Mouse (Mus musculus) ZHBTc4 (cell line): ENCODE measurements around the gene Ankrd65.
"Not testable (repeated sequence)": the region's sequence is repeated elsewhere in the genome, so short reads cannot be mapped to it uniquely, and the experiment has no call there.

Experiments used
- DNase-seq: peaks from one replicate; pipeline ENCODE4 v3.0.0-alpha.2; 2011; ENCODE audit warnings: low read depth, low spot score

Gene Ankrd65

DNA sequence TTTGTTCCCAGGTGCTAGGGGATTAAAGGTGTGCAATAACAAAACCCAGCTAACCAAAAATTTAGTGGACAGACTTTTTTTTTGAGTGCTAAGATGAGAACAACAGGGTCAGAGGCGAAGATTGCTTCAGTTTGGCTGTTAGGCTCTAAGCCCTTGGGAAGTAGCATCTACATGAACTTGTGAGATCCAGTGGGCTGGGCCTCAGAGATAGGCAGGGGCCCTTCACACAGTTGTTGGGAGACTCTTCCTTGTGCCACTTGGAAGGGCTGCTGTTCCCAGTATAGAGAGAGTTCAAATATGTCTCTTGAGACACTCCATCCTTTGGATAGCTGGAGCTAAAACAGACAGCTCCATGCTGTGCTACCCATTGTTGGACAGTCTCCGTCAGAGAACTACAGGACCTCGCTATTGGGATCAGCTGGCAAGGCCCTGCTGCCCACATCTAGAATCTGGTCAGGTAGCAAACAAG lies at the start of gene Ankrd65:
Gene Ankrd65, plus strand, starts transcription at position 419 of the 469 bp plus-strand sequence.
- no peak for DNase-seq

DNA sequence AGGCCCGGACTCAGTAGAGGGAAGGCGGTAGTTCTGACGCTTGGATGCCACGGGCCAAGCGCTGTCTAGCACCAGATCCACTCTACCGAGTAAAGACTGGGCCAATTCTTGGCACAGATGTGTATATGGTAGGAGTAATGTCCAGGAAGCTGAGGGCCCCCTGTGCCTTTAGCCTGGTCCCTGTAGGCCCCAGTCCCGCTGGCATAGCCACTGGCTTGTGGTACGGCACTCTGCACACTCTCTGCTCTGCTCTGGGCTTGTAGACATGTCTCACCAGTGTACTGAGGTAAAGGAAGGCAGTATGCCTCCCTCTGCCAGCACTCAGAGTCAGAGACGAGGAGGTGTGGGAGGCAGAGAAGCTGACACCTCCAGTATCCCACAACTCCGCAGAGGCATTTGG lies 49.6 kb upstream of the Ankrd65 start:
- not testable (repeated sequence) for DNase-seq

DNA sequence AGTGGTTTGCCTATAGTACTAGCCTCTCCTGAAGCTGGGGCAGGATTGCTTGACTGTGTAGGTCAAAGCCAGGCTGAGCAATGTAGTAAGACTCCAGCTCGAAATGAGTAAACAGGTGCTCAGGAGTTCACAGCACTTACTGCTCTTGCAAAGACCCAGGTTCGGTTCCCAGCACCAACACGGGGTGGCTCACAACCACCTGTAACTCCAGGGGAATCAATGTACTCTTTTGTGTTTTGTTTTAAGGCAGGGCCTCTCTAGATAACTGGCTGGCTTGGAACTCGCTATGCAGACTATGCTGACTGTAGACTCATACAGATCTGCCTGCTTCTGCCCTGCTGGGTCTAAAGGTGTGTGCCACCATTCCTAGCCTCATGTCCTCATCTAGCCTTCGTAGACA lies 47.6 kb upstream of the Ankrd65 start:
- no peak for DNase-seq

DNA sequence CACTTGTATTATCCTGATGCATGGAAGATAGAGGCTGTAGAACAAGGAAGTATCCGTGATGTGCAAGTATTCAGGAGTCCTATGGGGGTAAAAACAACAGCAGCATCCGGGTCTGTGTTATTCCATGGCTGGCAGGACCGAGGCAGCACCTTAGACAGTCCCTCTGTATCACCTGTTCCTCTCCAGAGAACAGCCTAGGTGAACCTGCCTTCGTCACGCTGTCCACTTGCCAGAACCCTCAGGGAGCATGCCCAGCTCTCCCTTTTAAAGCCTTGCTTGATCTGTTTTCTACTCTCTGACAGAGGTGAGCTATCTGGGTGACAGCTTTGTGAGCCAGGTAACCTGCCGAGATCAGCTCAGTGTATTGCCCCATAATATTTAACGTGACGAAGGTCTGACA lies 45.8 kb upstream of the Ankrd65 start:
- no peak for DNase-seq

DNA sequence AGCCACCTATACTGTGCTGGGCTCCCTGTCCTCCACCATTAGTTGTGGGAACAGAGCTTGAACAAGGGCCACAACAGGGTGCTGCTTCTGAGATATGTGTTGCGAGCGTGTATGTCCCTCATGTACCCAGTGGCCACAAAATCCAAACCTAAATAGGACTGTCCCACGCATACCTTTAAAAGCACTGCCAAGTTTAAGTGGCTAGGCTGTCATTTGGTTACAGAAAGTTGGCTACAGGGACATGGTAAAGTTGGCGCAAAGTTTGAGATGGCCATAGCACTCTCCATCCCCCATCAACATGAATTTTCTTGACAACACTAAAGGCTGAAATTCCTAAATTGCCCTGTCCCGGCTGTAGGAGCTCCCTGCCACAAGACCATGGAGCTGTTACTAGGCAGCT lies 45.1 kb upstream of the Ankrd65 start:
- DNase-seq = no peak

DNA sequence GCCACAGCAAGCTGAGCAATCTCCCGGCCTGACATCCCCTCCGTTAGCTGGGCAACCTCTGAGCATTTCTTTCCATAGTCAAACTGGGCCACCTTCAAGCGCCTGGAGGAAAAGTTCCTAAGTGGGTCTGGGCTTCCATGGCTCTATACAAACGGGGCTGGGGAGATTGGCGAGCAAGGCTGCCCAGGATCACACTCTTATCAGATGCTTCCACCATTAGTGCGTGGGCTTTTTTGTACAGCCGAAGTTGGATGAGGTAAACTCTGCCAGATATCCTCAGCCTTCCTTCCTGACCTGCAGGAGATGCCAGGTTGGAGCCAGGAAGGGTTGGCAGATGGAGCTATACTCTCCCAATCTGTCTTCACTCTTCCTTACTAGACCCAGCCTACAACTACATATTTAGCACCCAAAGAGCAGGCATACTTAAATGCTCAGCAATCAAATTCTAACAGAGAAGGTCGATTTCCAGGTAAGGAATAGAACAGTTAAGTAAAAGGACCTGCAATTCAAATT lies 44.1 kb upstream of the Ankrd65 start:
- no peak for DNase-seq

DNA sequence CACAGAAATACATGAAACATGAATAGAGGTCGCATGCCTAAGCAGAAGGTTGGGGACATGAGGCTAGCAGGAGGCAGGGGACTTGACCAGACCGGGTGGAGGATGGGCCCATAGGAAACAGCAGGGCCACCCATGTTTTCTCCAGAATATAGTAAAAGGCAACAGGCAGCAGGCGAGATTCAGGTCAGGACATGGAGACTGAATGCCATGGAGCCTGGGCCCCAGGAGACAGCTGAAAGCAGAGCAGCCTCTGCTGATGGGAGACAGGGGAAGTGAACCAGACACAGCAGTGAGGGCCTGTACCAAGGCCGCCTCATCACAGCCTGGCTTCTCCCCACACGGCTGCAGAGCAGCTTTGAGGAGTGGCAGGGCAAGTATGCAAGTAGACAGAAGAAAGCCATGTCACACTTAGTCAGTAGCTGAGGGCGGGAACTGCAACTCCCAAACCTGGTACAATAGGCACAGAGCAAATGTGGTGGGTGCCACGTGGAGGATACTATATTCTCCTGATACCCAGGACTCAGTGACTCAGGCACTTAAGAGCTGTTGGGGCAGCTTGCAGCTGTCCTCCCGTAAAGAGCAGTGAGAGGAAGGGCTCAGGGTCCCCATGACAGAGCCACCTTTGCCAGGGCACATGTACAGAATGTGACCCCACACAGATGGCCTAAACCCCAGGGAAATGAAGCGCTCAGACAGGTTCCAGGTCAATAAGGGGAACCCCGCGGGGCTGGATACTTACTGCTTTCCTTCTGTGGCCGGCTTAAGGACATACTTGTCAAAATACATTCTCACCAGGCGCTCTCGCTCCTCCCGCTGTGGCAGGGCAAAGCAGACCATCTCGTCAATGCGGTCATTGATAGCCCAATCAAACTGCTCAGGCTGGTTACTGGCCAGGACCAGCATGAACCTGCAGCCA lies 43.4 kb upstream of the Ankrd65 start:
- DNase-seq = no peak

DNA sequence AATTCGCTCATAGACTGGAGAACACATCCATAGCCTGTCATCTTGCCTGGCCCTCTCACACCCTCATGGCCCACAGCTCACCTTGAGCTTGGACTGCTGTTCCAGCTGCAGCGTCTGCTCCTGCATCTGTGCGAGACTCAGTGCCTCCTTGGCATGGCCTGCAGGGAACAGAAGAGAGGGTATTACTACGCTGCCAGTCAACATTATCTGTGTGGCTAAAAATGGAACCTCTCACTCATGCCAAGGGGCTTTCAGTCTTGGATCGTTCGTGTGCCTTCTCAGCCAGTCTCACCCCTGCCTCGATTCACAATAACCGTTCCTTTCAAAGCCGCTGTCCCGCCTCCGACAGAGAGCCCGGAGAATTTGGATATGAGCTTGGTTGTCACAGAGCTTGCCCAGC lies 33.2 kb upstream of the Ankrd65 start:
- no peak for DNase-seq

DNA sequence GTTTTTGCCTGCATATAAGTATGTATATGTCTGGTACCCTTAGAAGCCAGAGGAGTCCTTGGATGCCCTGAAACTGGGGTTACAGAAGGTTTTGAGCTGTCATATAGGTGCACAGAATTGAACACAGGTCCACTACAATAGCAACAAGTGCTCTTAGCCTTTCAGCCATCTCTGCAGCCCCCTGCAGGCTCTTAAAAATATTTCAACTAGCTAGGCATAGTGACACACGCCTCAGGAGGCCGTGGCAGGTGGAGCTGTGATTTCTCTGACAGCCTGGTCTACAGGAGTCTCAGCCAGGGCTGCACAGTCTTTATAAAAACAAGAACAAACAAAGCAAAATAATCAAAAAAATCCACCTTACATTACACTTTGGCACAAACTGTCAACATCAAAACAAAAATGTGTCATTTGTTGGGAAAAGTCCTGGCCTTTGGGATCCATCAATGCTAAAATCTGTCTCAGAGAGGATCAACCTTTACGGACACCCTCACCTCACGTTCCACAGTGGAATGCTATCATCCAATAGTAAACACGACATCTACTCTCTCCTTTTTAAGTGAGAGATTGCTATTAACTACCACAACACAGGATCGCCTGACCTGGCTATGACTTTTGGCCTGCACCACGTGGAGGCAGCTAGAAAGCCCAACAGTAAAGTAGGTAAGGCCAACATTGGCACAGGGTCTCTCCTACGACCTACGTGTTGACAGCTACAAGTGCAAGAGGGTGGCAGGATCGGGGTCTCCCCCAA lies 30.2 kb upstream of the Ankrd65 start:
- DNase-seq = peak; percentile 75

DNA sequence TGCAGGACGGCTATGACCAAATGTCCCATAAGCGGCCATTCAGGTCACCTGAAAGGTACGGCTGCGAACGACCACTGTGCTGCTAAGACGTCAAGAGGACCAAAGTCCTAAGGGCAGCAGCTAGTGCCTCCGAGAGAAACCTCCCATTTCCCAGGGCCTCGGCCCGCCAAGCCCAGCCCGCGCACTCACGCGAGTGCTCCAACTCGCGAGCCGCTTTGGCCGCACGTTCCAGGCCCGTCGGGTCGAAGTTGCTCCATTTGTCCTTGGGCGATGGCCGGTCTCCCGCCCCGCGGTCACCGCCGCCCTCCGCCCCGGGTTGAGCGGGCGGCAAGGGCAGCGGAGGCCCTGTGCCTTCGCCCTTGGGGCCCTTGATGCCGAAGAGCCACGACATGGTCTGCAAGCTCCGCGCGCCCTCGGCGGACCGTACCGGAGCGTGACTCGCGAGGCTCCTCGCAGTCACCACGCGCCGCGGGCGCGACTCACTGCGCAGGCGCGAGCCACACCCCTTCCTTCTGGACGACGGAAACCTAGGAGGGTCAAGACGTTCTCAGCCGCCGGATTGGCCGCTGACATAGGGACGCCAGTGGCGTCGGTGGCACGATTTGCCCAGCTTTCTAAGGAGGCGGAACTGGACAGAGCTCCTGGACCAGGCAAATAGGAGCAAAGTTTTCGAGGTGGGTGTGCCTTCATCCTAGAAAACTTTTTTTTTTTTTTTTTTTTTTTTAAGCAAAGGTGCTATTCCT lies 29.5 kb upstream of the Ankrd65 start, which contains the start of gene Atad3a:
Gene Atad3a, minus strand, starts transcription at position 481 of the 743 bp plus-strand sequence.
- DNase-seq = peak; percentile 98

DNA sequence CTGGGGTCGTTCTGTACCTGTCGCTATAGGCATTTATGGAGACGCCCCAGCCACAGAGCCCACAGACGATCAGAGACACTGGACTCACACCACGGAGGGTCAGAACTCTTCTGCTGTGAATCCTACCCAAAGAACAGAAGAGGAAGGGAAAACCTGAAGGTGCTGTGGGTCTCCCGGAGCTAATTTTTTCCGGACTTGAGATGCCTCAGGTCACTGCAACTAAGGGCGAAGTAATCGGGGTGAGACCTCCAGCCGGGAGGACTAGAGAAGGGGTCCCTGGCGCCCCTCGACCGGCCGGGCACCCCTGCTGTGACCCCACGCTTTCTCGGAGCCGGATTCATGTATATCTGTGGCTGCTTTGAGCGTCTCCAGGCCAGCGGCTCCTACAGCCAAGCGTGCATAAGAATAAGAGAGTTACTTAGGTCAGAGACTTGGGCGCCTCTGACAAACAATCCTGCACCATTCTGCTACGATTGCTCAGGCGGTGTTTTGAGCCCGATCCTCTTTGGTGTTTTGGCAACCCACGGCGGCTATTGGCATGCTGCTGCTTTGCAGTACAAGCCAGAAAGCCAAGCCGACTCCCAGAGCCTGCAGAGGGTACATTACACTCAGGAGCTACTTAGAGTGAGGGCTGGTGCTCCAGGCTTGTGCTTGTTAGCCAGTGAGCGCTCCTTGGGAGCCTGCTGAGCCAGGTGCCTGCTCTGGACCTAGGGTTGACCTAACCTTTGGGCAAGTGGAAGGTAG lies 28.7 kb upstream of the Ankrd65 start:
- DNase-seq = peak; percentile 55

DNA sequence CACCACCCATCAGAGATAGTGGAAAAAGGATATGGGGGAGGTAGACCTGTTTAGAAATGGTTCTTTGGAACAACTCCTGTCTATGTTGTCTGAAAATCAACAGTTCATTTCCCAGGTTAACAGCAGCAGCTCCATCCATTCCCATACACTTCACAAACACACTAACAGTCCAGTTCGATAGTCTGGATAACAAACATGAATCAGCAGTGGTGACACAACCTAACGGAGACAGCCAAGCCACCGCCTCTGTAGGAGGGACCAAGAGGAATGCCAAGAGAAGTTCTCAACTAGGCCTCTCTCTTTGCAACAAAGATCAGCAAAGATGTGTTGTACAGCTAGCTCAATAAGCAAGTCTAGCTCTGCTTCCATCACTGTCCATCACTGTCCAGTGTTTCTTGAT lies 27.9 kb upstream of the Ankrd65 start:
- no peak for DNase-seq

DNA sequence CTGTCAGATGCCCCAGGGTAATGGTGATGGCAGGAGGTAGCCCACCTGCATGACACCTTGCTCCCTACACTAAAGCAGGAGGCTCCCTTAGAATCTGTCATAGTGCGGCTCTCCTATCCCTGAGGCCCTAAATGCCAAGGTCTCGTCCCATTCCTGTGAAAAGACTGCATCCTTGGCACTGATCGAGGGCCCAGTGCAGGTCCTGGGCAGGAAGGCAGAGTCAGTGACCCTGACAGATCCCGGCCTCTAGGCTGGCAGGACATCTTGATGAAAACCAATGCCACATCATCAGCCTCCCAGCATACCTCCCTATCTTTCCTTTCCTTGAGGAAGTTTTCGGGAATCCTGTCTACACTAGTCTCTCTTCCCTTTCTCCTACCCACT lies 20.8 kb upstream of the Ankrd65 start:
- DNase-seq = no peak

DNA sequence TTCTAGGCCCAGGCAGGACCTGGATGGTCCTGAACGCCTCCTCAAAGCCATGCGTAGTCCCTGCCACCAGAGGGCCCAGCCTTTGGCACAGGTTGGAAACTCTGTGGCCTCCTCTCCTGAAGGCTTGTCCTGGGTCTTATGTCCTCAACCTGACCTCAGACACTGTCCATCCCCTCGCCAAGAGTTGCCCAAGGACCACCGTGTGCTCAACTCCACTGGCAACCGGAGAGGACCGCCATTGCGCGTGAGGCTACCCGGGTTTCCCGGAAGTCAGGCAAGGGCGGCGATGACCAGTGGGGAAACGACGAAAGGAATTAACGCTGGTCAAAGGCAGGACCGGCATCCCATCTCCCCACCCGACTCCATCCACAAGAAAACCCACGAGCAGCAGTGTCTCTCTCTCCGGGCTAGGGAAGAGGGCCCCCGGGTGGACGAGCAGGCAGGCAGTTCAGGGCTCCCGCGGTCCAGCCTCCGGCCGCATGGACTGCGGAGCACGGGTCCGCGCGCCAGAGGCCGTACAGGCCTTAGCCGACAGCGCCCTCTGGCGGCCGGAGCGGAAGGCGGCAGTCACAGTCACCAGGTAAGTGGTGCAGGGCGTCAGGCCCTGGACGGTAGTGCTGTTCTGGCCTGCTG lies 20.2 kb upstream of the Ankrd65 start:
- DNase-seq = peak; percentile 90

DNA sequence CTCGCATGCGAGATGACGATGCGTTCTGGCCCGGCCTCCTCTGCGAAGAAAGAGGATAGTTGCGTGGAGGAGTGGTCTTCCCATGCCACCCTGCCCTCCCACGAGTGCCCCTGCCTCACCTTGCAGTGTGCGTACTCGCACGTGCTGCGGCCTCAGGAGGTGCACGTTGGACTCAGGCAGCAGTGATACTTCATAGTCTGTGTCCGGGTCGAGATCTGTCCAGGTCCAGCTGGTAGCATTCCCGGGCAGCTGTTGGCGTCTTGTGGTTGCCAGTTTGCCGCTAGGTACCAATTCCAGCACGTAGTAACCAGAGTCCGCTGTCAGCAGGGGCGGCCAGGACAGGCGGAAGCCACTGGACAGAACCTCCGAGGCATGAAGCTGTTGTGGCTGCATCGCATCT lies 19.6 kb upstream of the Ankrd65 start:
- DNase-seq = no peak

DNA sequence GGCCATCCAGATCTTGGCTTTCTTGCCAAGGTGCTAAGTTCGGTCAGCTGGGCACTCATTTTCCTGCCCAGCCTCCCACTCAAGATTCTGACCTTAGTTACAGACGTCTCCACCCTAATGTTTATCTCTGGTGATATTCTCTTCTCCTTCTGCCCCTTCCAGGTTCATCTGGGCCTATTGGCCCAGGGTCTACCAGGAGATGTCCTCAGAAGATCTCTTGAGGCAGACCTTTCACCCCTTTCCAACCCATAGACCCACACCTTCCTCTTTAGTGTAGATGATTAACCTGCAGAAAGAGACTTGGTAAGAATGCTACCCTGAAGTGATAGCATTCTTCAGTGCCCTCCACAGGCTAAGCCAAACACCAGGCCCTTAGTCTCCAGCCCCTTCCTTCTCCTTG lies 18.5 kb upstream of the Ankrd65 start:
- no peak for DNase-seq

DNA sequence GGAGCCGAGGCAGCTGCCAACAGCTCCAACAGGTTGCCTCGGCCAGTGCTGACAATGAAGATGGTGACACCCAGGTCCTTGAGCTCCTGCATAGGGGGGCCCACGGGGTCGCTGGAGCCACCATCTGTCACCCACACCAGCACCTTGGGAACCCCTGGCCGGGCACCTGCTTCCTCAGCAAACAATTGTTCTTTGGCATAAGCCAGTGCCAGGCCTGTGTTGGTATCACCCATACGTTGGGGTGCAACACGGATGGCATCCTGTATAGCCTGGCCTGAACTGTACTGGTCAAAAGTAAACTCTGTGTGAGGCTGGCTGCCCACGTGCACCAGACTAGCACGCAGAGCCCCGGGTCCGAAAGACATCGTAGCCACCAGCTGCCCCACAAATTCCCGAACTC lies 17.5 kb upstream of the Ankrd65 start:
- no peak for DNase-seq

DNA sequence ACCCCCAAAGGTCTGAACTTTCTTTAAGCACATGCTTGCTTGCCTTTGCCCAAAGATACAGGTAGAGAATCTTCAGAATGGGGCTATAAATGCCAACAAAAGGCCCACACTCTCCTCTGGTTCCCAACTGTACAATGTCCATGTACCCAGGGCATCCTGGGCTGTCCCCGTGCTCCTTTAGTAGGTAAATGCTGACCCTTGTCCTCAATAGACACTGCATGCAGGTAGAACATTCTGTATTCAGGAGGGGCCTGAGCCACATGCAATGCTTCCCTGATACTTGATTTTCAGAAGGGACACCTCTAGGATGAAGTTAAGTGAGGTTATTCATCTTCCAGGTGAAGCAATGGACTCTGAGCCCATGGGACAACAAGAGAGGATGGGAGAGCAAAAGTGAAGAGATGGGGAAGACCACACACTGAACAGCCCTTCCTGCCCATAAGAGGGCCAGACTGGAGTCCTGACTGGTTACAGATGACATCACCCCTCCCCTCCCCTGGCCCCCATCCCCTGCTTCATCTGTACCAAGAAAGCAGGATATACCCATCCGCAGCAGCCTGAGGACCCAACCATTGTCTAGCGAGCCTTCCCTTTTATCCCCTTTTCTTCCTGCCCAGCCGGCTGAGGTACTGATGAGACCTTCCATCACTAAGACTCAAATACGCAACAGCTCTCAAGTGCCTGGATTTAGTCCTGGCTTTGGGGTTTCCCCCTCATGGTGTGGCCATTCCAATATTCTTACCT lies 16.7 kb upstream of the Ankrd65 start:
- no peak for DNase-seq

DNA sequence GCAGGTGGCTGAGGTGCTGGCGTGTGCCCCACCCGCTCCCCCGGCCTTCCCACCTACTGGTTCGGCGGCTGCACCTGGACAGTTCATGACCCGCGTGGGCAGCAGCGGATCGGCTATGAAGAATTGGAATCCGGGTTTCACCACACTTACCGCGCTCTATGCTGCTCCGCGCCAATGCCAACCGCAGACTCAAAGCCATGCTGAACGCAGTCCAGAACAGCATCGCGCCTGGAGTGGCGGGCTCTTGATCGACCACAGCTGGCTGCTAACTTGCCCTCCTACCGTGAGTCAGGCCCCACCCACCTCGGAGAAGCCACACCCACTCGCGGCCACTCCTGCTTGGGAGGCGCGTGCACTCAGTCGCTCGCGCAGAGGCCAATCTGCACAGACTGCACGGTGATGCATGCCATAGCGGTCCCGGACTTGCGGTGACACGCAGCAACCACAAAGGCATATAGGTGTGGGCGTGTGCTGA lies 15.9 kb upstream of the Ankrd65 start, which contains the start of gene Vwa1:
Gene Vwa1, minus strand, starts transcription at position 419 of the 475 bp plus-strand sequence.
- DNase-seq = peak; percentile 95
